In genomic region chr19:41914592-41914882, GRCm38 (mm10) we compare ENCODE assay signal across 8 mouse cellular contexts. TPM values are rescaled to one million over a fixed set of nuclear protein-coding genes. Genes with fewer than 3 reads are reported as not detected.
DNase-seq lines count a peak whose midpoint lies in the region; ATAC-seq and TF ChIP-seq lines count a peak whose summit lies in the region.
"Not testable (repeated sequence)": the region's sequence is repeated elsewhere in the genome, so short reads cannot be mapped to it uniquely, and the experiment has no call there.

No protein-coding gene starts in this region.

- peak in 1 of 2 experiments; percentile 33; a peak in 2 of 4 replicates for TF ChIP-seq CTCF in CH12.LX (conservative IDR thresholded peaks at IDR 0.05 in 1 of 2, IDR thresholded peaks at IDR 0.05 in 1 of 2; ENCODE audit: low read depth in 2 of 2, low read length in 2 of 2)
- TF ChIP-seq CTCF in hindbrain, postnatal 0 days (IDR thresholded peaks at IDR 0.05; ENCODE audit: low read depth) = 0 out of 2 replicates have a peak, but pooled peaks have one; percentile 7
- TF ChIP-seq CTCF in left cerebral cortex, adult 2 months (IDR thresholded peaks at IDR 0.05) = peak; percentile 26
- TF ChIP-seq CTCF in liver, embryonic 14.5 days (IDR thresholded peaks at IDR 0.05; ENCODE audit: low read depth) = not testable (repeated sequence)

- TF ChIP-seq POLR2A in CH12.LX (IDR thresholded peaks at IDR 0.05; ENCODE audit: low read depth, low read length) = not testable (repeated sequence)

- not testable (repeated sequence) for H3K27me3 ChIP-seq in CH12.LX (replicated peaks); embryonic facial prominence, embryonic 13.5 days; heart, embryonic 11.5 days (ENCODE audit: control insufficient read depth, insufficient read depth, low read length); hindbrain, postnatal 0 days (ENCODE audit: insufficient read depth, low read length); liver, embryonic 14.5 days (ENCODE audit: control insufficient read depth, insufficient read depth, low read length); midbrain, embryonic 11.5 days (ENCODE audit: control insufficient read depth, insufficient read depth, low read length); neural tube, embryonic 15.5 days (replicated peaks)

- not testable (repeated sequence) for TF ChIP-seq EP300 in CH12.LX (IDR thresholded peaks at IDR 0.05; ENCODE audit: low read length); liver, embryonic 14.5 days (IDR thresholded peaks at IDR 0.05; ENCODE audit: low read depth)

- dilution Hi-C loops in CH12.LX (cut with MboI; ENCODE audit: extremely low pct_ligation_motif_present, extremely low pct_unique_long_range_greater_than_20kb, low sequenced_read_pairs) = not testable (repeated sequence)

- not testable (repeated sequence) for ATAC-seq in embryonic facial prominence, embryonic 13.5 days (ENCODE audit: insufficient number of reproducible peaks, insufficient read depth, low FRiP score, low TSS enrichment, low read depth); heart, embryonic 11.5 days (replicated peaks; ENCODE audit: insufficient number of reproducible peaks, low FRiP score, low TSS enrichment); hindbrain, postnatal 0 days; liver, embryonic 14.5 days (ENCODE audit: insufficient read depth); midbrain, embryonic 11.5 days (ENCODE audit: low FRiP score); neural tube, embryonic 15.5 days (ENCODE audit: low FRiP score)

- peak overlapping the region in 2 of 3 experiments; percentile 96 to 99 for H3K4me3 ChIP-seq in CH12.LX (replicated peaks in 1 of 3; ENCODE audit: low read depth in 2 of 3, low read length in 2 of 3, poor library complexity in 1 of 3)
- H3K4me3 ChIP-seq in embryonic facial prominence, embryonic 13.5 days = peak overlapping the region; percentile 96; the same call in 1 of the 2 replicates
- peak overlapping the region; percentile 99 for H3K4me3 ChIP-seq in heart, embryonic 11.5 days (ENCODE audit: low read depth, low read length)
- not testable (repeated sequence) for H3K4me3 ChIP-seq in hindbrain, postnatal 0 days (ENCODE audit: low read length); left cerebral cortex, adult 2 months; liver, embryonic 14.5 days (ENCODE audit: insufficient read depth in 1 of 2, low read depth in 2 of 2, low read length in 2 of 2); midbrain, embryonic 11.5 days (ENCODE audit: low read depth, low read length); neural tube, embryonic 15.5 days (replicated peaks)

- peaks cover 6 to 20% of the 10 kb centered on the region in 2 experiments; a peak in 2 of 4 replicates for H3K4me1 ChIP-seq in CH12.LX (ENCODE audit: control insufficient read depth in 1 of 2, insufficient read depth in 2 of 2)
- H3K4me1 ChIP-seq in embryonic facial prominence, embryonic 13.5 days = peaks cover 26% of the 10 kb centered on the region
- H3K4me1 ChIP-seq in heart, embryonic 11.5 days (ENCODE audit: control insufficient read depth, insufficient read depth, low read length) = peaks cover 16% of the 10 kb centered on the region
- H3K4me1 ChIP-seq in hindbrain, postnatal 0 days (ENCODE audit: insufficient read depth, low read length) = peaks cover 16% of the 10 kb centered on the region
- peaks cover 11 to 18% of the 10 kb centered on the region in 2 experiments for H3K4me1 ChIP-seq in liver, embryonic 14.5 days (replicated peaks; ENCODE audit: control insufficient read depth in 2 of 2, insufficient read depth in 2 of 2, low read length in 1 of 2)
- peaks cover 15% of the 10 kb centered on the region for H3K4me1 ChIP-seq in midbrain, embryonic 11.5 days (ENCODE audit: control insufficient read depth, insufficient read depth, low read length)
- peaks cover 29% of the 10 kb centered on the region for H3K4me1 ChIP-seq in neural tube, embryonic 15.5 days

- intact Hi-C loops in left cerebral cortex, adult 2 months (cut with DNase I) = not testable (repeated sequence)

- H3K4me2 ChIP-seq in CH12.LX (ENCODE audit: insufficient read depth, low read depth, poor library complexity, severe bottlenecking) = peak overlapping the region; percentile 21; the same call in 1 of the 2 replicates
- peak overlapping the region; percentile 92 for H3K4me2 ChIP-seq in embryonic facial prominence, embryonic 13.5 days
- peak overlapping the region; percentile 91 for H3K4me2 ChIP-seq in heart, embryonic 11.5 days
- not testable (repeated sequence) for H3K4me2 ChIP-seq in hindbrain, postnatal 0 days (ENCODE audit: low read depth, low read length); midbrain, embryonic 11.5 days
- peak overlapping the region; percentile 87; the same call in 1 of the 2 replicates for H3K4me2 ChIP-seq in liver, embryonic 14.5 days (ENCODE audit: low read depth)
- peak overlapping the region; percentile 92; the same call in 1 of the 2 replicates for H3K4me2 ChIP-seq in neural tube, embryonic 15.5 days

- TF ChIP-seq RAD21 in CH12.LX (IDR thresholded peaks at IDR 0.05; ENCODE audit: low read depth, low read length) = not testable (repeated sequence)

- H3K9me3 ChIP-seq in CH12.LX (replicated peaks; ENCODE audit: low read length); embryonic facial prominence, embryonic 13.5 days; heart, embryonic 11.5 days (replicated peaks; ENCODE audit: control insufficient read depth, low read length); hindbrain, postnatal 0 days (ENCODE audit: low read length); liver, embryonic 14.5 days (ENCODE audit: control insufficient read depth, low read length); midbrain, embryonic 11.5 days (ENCODE audit: control insufficient read depth, low read length); neural tube, embryonic 15.5 days (replicated peaks): not testable (repeated sequence)

- H3K27ac ChIP-seq in CH12.LX (ENCODE audit: insufficient read depth, low read depth); heart, embryonic 11.5 days (ENCODE audit: low read depth, low read length); hindbrain, postnatal 0 days; left cerebral cortex, adult 2 months; liver, embryonic 14.5 days; midbrain, embryonic 11.5 days (ENCODE audit: low read depth, low read length); neural tube, embryonic 15.5 days (replicated peaks): not testable (repeated sequence)
- H3K27ac ChIP-seq in embryonic facial prominence, embryonic 13.5 days = 0 out of 2 replicates have a peak overlapping the region, but pooled peaks have one; percentile 28

- peaks cover 36 to 49% of the 10 kb centered on the region in 2 experiments for H3K36me3 ChIP-seq in CH12.LX (replicated peaks in 1 of 2; ENCODE audit: control insufficient read depth in 1 of 2, insufficient read depth in 1 of 2, low read length in 1 of 2)
- H3K36me3 ChIP-seq in embryonic facial prominence, embryonic 13.5 days = peaks cover 29% of the 10 kb centered on the region
- peaks cover 28% of the 10 kb centered on the region for H3K36me3 ChIP-seq in heart, embryonic 11.5 days (ENCODE audit: control insufficient read depth, insufficient read depth, low read length)
- H3K36me3 ChIP-seq in hindbrain, postnatal 0 days (ENCODE audit: insufficient read depth, low read length) = peaks cover 28% of the 10 kb centered on the region
- peaks cover 24% of the 10 kb centered on the region for H3K36me3 ChIP-seq in liver, embryonic 14.5 days (replicated peaks; ENCODE audit: control insufficient read depth, insufficient read depth, low read depth)
- H3K36me3 ChIP-seq in midbrain, embryonic 11.5 days (ENCODE audit: control insufficient read depth, insufficient read depth, low read length) = peaks cover 18% of the 10 kb centered on the region; the same call in 1 of the 2 replicates
- H3K36me3 ChIP-seq in neural tube, embryonic 15.5 days = peaks cover 34% of the 10 kb centered on the region

- in situ Hi-C loops in CH12.LX (cut with MboI; ENCODE audit: low pct_ligation_motif_present, low pct_unique_long_range_greater_than_20kb, low sequenced_read_pairs) = not testable (repeated sequence)

- H3K79me2 ChIP-seq in CH12.LX (replicated peaks; ENCODE audit: control insufficient read depth, extremely low read depth, insufficient read depth, poor library complexity, severe bottlenecking) = peaks cover 42% of the 10 kb centered on the region

- not testable (repeated sequence) for DNase-seq in CH12.LX (ENCODE audit: extremely low read depth); hindbrain, postnatal 0 days (ENCODE audit: low spot score); left cerebral cortex, adult 2 months (ENCODE audit: extremely low spot score in 1 of 2, low spot score in 2 of 2); liver, embryonic 14.5 days (ENCODE audit: low read depth in 3 of 3, low spot score in 3 of 3)
- DNase-seq in midbrain, embryonic 11.5 days (ENCODE audit: low spot score, missing footprints) = peak; percentile 74

- H3K9ac ChIP-seq in CH12.LX (ENCODE audit: insufficient read depth, low read depth) = peak overlapping the region; percentile 80; the same call in 1 of the 2 replicates
- H3K9ac ChIP-seq in embryonic facial prominence, embryonic 13.5 days; heart, embryonic 11.5 days (ENCODE audit: low read depth, low read length); hindbrain, postnatal 0 days (replicated peaks; ENCODE audit: low read length); liver, embryonic 14.5 days (replicated peaks); midbrain, embryonic 11.5 days (ENCODE audit: low read length); neural tube, embryonic 15.5 days (replicated peaks): not testable (repeated sequence)

RNA-seq across cellular contexts. Expression of gene Pgam1, which starts 2.8 kb away (rescaled TPM):
- 736 and 928 TPM in 2 replicates for total RNA-seq in CH12.LX (2012; rRNA removed)
- 1,480 and 1,507 TPM in 2 replicates for total RNA-seq in CH12.LX (2014; rRNA removed)
- polyA plus RNA-seq in CH12.LX (2012; ENCODE audit: insufficient read length, low read depth) = 870 and 932 TPM in 2 replicates
- 539 and 631 TPM in 2 replicates for polyA plus RNA-seq in embryonic facial prominence, embryonic 13.5 days (2015; fragmentation: Nextera tagmentation; extraction: Ambion mirVana)
- 1,127 and 1,144 TPM in 2 replicates for polyA plus RNA-seq in heart, embryonic 11.5 days (2014; fragmentation: Nextera tagmentation; extraction: Ambion mirVana)
- total RNA-seq in hindbrain, postnatal 0 days (2014; rRNA removed) = 539 and 558 TPM in 2 replicates
- polyA plus RNA-seq in hindbrain, postnatal 0 days (2015; fragmentation: Nextera tagmentation; extraction: Ambion mirVana) = 629 and 638 TPM in 2 replicates
- total RNA-seq in left cerebral cortex, adult 2 months (2021) = 100 to 1,000 TPM; 539 to 569 TPM
- 100.0 and 123 TPM in 2 replicates for polyA plus RNA-seq in liver, embryonic 14.5 days (2012; rRNA removed)
- 172 and 190 TPM in 2 replicates for polyA plus RNA-seq in liver, embryonic 14.5 days (2014; fragmentation: Nextera tagmentation; extraction: Ambion mirVana)
- 730 and 785 TPM in 2 replicates for polyA plus RNA-seq in midbrain, embryonic 11.5 days (2014; fragmentation: Nextera tagmentation; extraction: Ambion mirVana)
- polyA plus RNA-seq in neural tube, embryonic 15.5 days (2015; fragmentation: Nextera tagmentation; extraction: Ambion mirVana) = 540 and 577 TPM in 2 replicates

RNA-seq across cellular contexts. Expression of gene Rrp12, which starts 18.6 kb away (rescaled TPM):
- total RNA-seq in CH12.LX (2012; rRNA removed) (42.5 and 58.0 TPM in 2 replicates), CH12.LX (2014; rRNA removed) (20.1 and 22.0 TPM in 2 replicates)
- 62.4 and 64.3 TPM in 2 replicates for polyA plus RNA-seq in CH12.LX (2012; ENCODE audit: insufficient read length, low read depth)
- polyA plus RNA-seq in embryonic facial prominence, embryonic 13.5 days (2015; fragmentation: Nextera tagmentation; extraction: Ambion mirVana) = 15.2 and 16.8 TPM in 2 replicates
- 8.5 and 10.4 TPM in 2 replicates for polyA plus RNA-seq in heart, embryonic 11.5 days (2014; fragmentation: Nextera tagmentation; extraction: Ambion mirVana)
- 19.2 and 21.9 TPM in 2 replicates for total RNA-seq in hindbrain, postnatal 0 days (2014; rRNA removed)
- 11.9 and 12.3 TPM in 2 replicates for polyA plus RNA-seq in hindbrain, postnatal 0 days (2015; fragmentation: Nextera tagmentation; extraction: Ambion mirVana)
- 10 to 100 TPM; 33.0 to 34.1 TPM for total RNA-seq in left cerebral cortex, adult 2 months (2021)
- polyA plus RNA-seq in liver, embryonic 14.5 days (2012; rRNA removed) = 4.8 and 6.0 TPM in 2 replicates
- 5.0 and 7.4 TPM in 2 replicates for polyA plus RNA-seq in liver, embryonic 14.5 days (2014; fragmentation: Nextera tagmentation; extraction: Ambion mirVana)
- polyA plus RNA-seq in midbrain, embryonic 11.5 days (2014; fragmentation: Nextera tagmentation; extraction: Ambion mirVana) = 13.2 and 14.7 TPM in 2 replicates
- 17.9 and 18.5 TPM in 2 replicates for polyA plus RNA-seq in neural tube, embryonic 15.5 days (2015; fragmentation: Nextera tagmentation; extraction: Ambion mirVana)

RNA-seq across cellular contexts. Expression of gene Exosc1, which starts 18.7 kb away (rescaled TPM):
- total RNA-seq in CH12.LX (2012; rRNA removed) (56.6 and 70.0 TPM in 2 replicates), CH12.LX (2014; rRNA removed) (68.6 and 72.6 TPM in 2 replicates)
- 109 TPM in 2 replicates for polyA plus RNA-seq in CH12.LX (2012; ENCODE audit: insufficient read length, low read depth)
- 88.2 and 90.2 TPM in 2 replicates for polyA plus RNA-seq in embryonic facial prominence, embryonic 13.5 days (2015; fragmentation: Nextera tagmentation; extraction: Ambion mirVana)
- 50.6 and 54.8 TPM in 2 replicates for polyA plus RNA-seq in heart, embryonic 11.5 days (2014; fragmentation: Nextera tagmentation; extraction: Ambion mirVana)
- 13.5 and 21.1 TPM in 2 replicates for total RNA-seq in hindbrain, postnatal 0 days (2014; rRNA removed)
- 64.8 and 69.4 TPM in 2 replicates for polyA plus RNA-seq in hindbrain, postnatal 0 days (2015; fragmentation: Nextera tagmentation; extraction: Ambion mirVana)
- 10 to 100 TPM; 22.7 to 27.9 TPM for total RNA-seq in left cerebral cortex, adult 2 months (2021)
- 17.9 and 20.4 TPM in 2 replicates for polyA plus RNA-seq in liver, embryonic 14.5 days (2012; rRNA removed)
- polyA plus RNA-seq in liver, embryonic 14.5 days (2014; fragmentation: Nextera tagmentation; extraction: Ambion mirVana) = 38.8 and 40.1 TPM in 2 replicates
- polyA plus RNA-seq in midbrain, embryonic 11.5 days (2014; fragmentation: Nextera tagmentation; extraction: Ambion mirVana) = 75.0 and 82.1 TPM in 2 replicates
- polyA plus RNA-seq in neural tube, embryonic 15.5 days (2015; fragmentation: Nextera tagmentation; extraction: Ambion mirVana) = 59.7 and 61.4 TPM in 2 replicates

RNA-seq across cellular contexts. Expression of gene Zdhhc16, which starts 18.7 kb away (rescaled TPM):
- 45.5 and 49.6 TPM in 2 replicates for total RNA-seq in CH12.LX (2012; rRNA removed)
- total RNA-seq in CH12.LX (2014; rRNA removed) = 29.9 and 30.3 TPM in 2 replicates
- polyA plus RNA-seq in CH12.LX (2012; ENCODE audit: insufficient read length, low read depth) = 51.1 and 54.3 TPM in 2 replicates
- 91.2 and 97.3 TPM in 2 replicates for polyA plus RNA-seq in embryonic facial prominence, embryonic 13.5 days (2015; fragmentation: Nextera tagmentation; extraction: Ambion mirVana)
- polyA plus RNA-seq in heart, embryonic 11.5 days (2014; fragmentation: Nextera tagmentation; extraction: Ambion mirVana) = 49.5 and 49.6 TPM in 2 replicates
- total RNA-seq in hindbrain, postnatal 0 days (2014; rRNA removed) = 65.1 and 73.7 TPM in 2 replicates
- 81.9 and 89.4 TPM in 2 replicates for polyA plus RNA-seq in hindbrain, postnatal 0 days (2015; fragmentation: Nextera tagmentation; extraction: Ambion mirVana)
- total RNA-seq in left cerebral cortex, adult 2 months (2021) = 10 to 100 TPM; 39.3 to 48.9 TPM
- polyA plus RNA-seq in liver, embryonic 14.5 days (2012; rRNA removed) = 25.6 and 27.0 TPM in 2 replicates
- 25.9 and 28.5 TPM in 2 replicates for polyA plus RNA-seq in liver, embryonic 14.5 days (2014; fragmentation: Nextera tagmentation; extraction: Ambion mirVana)
- polyA plus RNA-seq in midbrain, embryonic 11.5 days (2014; fragmentation: Nextera tagmentation; extraction: Ambion mirVana) = 64.0 and 64.7 TPM in 2 replicates
- polyA plus RNA-seq in neural tube, embryonic 15.5 days (2015; fragmentation: Nextera tagmentation; extraction: Ambion mirVana) = 89.3 and 90.6 TPM in 2 replicates
